In the genomic region with DNA sequence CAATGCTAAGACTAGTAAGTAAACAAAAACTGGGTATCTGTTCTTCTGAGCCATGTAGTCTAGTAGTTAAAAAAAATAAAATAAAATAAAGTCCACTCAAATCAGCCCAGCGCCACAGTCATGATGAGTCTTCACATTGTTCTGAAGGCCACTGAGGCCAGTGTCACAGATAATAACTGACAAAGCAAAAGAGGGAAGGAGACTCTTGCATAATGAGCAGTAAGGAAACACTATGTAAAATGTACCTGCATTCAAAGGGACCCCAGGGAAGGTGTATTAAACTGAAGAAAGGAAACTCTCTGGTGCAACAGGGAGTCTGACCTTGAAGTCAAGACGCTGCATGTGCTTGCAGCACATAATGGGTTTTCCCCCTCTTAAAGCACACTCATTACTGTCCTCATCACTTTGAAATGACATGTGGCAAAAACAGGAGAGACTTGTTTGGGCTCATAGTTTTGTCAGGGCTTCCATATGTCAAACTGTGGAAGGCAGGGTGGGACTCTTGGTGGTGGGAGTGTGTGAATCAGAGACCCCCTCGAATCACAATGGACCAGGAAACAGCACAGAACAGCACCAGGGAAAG, we compare ENCODE assay signal across 22 mouse cellular contexts.
A peak's percentile ranks its signal among the peaks of the same experiment; 100 is the strongest.
DNase-seq lines count a peak whose midpoint lies in the region; ATAC-seq and TF ChIP-seq lines count a peak whose summit lies in the region.
"Had no signal": no experiment of that assay in that cellular context is flagged by ENCODE, and none has a peak within 500 bp of the region (broad histone marks: within the 10 kb centered on the region; RNA-seq: fewer than 3 reads in every experiment).

No protein-coding gene starts in this region.

- H3K36me3 ChIP-seq in heart, embryonic 10.5 days = no peaks in the 10 kb centered on the region
- H3K36me3 ChIP-seq in MEL (ENCODE audit: control insufficient read depth in 1 of 2, insufficient read depth in 2 of 2, low read length in 2 of 2) = no peaks in the 10 kb centered on the region; a peak in 2 of 4 replicates
- no peaks in the 10 kb centered on the region for H3K36me3 ChIP-seq in midbrain, embryonic 11.5 days (ENCODE audit: control insufficient read depth, insufficient read depth, low read length)
- H3K36me3 ChIP-seq: embryonic facial prominence, embryonic 15.5 days; forebrain, embryonic 10.5 days; hindbrain, embryonic 10.5 days had no signal

- H3K9ac ChIP-seq in MEL (ENCODE audit: control insufficient read depth, low read depth, low read length, poor library complexity, severe bottlenecking) = no peak overlapping the region
- H3K9ac ChIP-seq in midbrain, embryonic 11.5 days (ENCODE audit: low read length) = no peak overlapping the region
- H3K9ac ChIP-seq: embryonic facial prominence, embryonic 15.5 days; hindbrain, embryonic 14.5 days had no signal

- TF ChIP-seq CTCF in MEL (IDR thresholded peaks at IDR 0.05 in 2 of 3, conservative IDR thresholded peaks at IDR 0.05 in 1 of 3; ENCODE audit: control insufficient read depth in 1 of 3, insufficient read depth in 1 of 3, low read depth in 2 of 3, low read length in 3 of 3, poor library complexity in 1 of 3, severe bottlenecking in 1 of 3) = no peak
- TF ChIP-seq CTCF in left cerebral cortex, adult 2 months (IDR thresholded peaks at IDR 0.05) = no peak

- TF ChIP-seq EP300 in MEL (IDR thresholded peaks at IDR 0.05; ENCODE audit: low read depth in 1 of 2, low read length in 2 of 2) = no peak

- WGBS in heart, embryonic 10.5 days = 78% methylated on average over 3 of the region's 3 CpGs
- 89% methylated on average over 3 of the region's 3 CpGs for WGBS in midbrain, embryonic 11.5 days

- no peak overlapping the region for H3K4me2 ChIP-seq in midbrain, embryonic 11.5 days
- H3K4me2 ChIP-seq: embryonic facial prominence, embryonic 15.5 days; hindbrain, embryonic 14.5 days had no signal

- DNase-seq in heart, embryonic 10.5 days (ENCODE audit: low spot score) = peak; percentile 62
- no peak for DNase-seq in heart, adult 18-20 months
- peak; percentile 12 for DNase-seq in CD4-positive helper T cell, adult 2 months (ENCODE audit: low read depth, low spot score)
- DNase-seq in MEL (ENCODE audit: low read depth, low spot score) = peak; percentile 17
- no peak for DNase-seq in gastrocnemius, postnatal 25 days
- DNase-seq in left cerebral cortex, adult 2 months (ENCODE audit: extremely low spot score in 1 of 2, low spot score in 2 of 2) = no peak
- DNase-seq in midbrain, embryonic 11.5 days (ENCODE audit: low spot score, missing footprints) = no peak
- DNase-seq: adrenal gland, postnatal 25 days; cerebellum, adult 18-20 months; cerebellum, postnatal 10 days; embryo, embryonic 11 days; gastrocnemius, adult 2 months; gastrocnemius, postnatal 36 days; heart, postnatal 14 days; kidney, adult 2 months had no signal

- intact Hi-C loops in left cerebral cortex, adult 2 months (cut with DNase I) = no loop called here

- ATAC-seq in inflammation-experienced regulatory T-cells, adult 6 months = peak; percentile 70
- ATAC-seq in midbrain, embryonic 11.5 days (ENCODE audit: low FRiP score) = no peak
- ATAC-seq: forebrain, embryonic 14.5 days had no signal

- H3K4me3 ChIP-seq in heart, embryonic 10.5 days = no peak overlapping the region
- no peak overlapping the region for H3K4me3 ChIP-seq in MEL (ENCODE audit: control insufficient read depth in 1 of 2, insufficient read depth in 1 of 2, low read depth in 2 of 2, low read length in 2 of 2)
- no peak overlapping the region for H3K4me3 ChIP-seq in left cerebral cortex, adult 2 months
- H3K4me3 ChIP-seq in midbrain, embryonic 11.5 days (ENCODE audit: low read depth, low read length) = no peak overlapping the region
- H3K4me3 ChIP-seq: embryonic facial prominence, embryonic 15.5 days; erythroblast, embryonic 14.5 days; forebrain, embryonic 10.5 days; gastrocnemius, adult 2 months; hindbrain, embryonic 10.5 days had no signal

- no peak for TF ChIP-seq RAD21 in MEL (IDR thresholded peaks at IDR 0.05; ENCODE audit: low read depth, low read length)

- no peaks in the 10 kb centered on the region for H3K79me2 ChIP-seq in MEL (ENCODE audit: control insufficient read depth, insufficient read depth, low read length, poor library complexity)

- no peak for TF ChIP-seq POLR2A in MEL (IDR thresholded peaks at IDR 0.05; ENCODE audit: control insufficient read depth in 1 of 2, insufficient read depth in 1 of 2, low read depth in 1 of 2, low read length in 2 of 2, poor library complexity in 1 of 2)

- H3K27ac ChIP-seq in heart, embryonic 10.5 days = no peak overlapping the region
- H3K27ac ChIP-seq in MEL (ENCODE audit: control insufficient read depth, low read depth, low read length) = no peak overlapping the region
- no peak overlapping the region for H3K27ac ChIP-seq in left cerebral cortex, adult 2 months
- no peak overlapping the region for H3K27ac ChIP-seq in midbrain, embryonic 11.5 days (ENCODE audit: low read depth, low read length)
- H3K27ac ChIP-seq: embryonic facial prominence, embryonic 15.5 days; hindbrain, embryonic 10.5 days; hindbrain, embryonic 14.5 days had no signal

- no peaks in the 10 kb centered on the region for H3K4me1 ChIP-seq in heart, embryonic 10.5 days
- no peaks in the 10 kb centered on the region for H3K4me1 ChIP-seq in MEL (ENCODE audit: control insufficient read depth in 1 of 2, insufficient read depth in 2 of 2, low read length in 2 of 2)
- 0 out of 2 replicates have a peak, but pooled peaks cover 2% of the 10 kb centered on the region for H3K4me1 ChIP-seq in midbrain, embryonic 11.5 days (ENCODE audit: control insufficient read depth, insufficient read depth, low read length)

- H3K27me3 ChIP-seq in heart, embryonic 10.5 days (ENCODE audit: insufficient read depth, poor library complexity, severe bottlenecking) = no peaks in the 10 kb centered on the region
- H3K27me3 ChIP-seq in MEL (ENCODE audit: control insufficient read depth in 1 of 2, insufficient read depth in 2 of 2, low read length in 2 of 2) = no peaks in the 10 kb centered on the region
- H3K27me3 ChIP-seq in midbrain, embryonic 11.5 days (ENCODE audit: control insufficient read depth, insufficient read depth, low read length) = no peaks in the 10 kb centered on the region
- H3K27me3 ChIP-seq: embryonic facial prominence, embryonic 15.5 days had no signal

- H3K9me3 ChIP-seq in heart, embryonic 10.5 days = no peaks in the 10 kb centered on the region
- no peaks in the 10 kb centered on the region for H3K9me3 ChIP-seq in MEL (replicated peaks; ENCODE audit: insufficient read depth, low read length)
- H3K9me3 ChIP-seq in midbrain, embryonic 11.5 days (ENCODE audit: control insufficient read depth, low read length) = no peaks in the 10 kb centered on the region
- H3K9me3 ChIP-seq: embryonic facial prominence, embryonic 15.5 days; forebrain, embryonic 10.5 days; hindbrain, embryonic 10.5 days had no signal

TF ChIP-seq in MEL, 35 proteins besides CTCF, POLR2A, EP300 and RAD21:
- TF ChIP-seq POLR2AphosphoS5 (IDR thresholded peaks at IDR 0.05; ENCODE audit: borderline replicate concordance, low read depth, low read length) (no peak), ZKSCAN1 (IDR thresholded peaks at IDR 0.05; ENCODE audit: low read depth, low read length) (no peak), GABPA (IDR thresholded peaks at IDR 0.05; ENCODE audit: low read depth, low read length) (no peak), ZC3H11A (IDR thresholded peaks at IDR 0.05; ENCODE audit: low read depth, low read length) (no peak), MAX (IDR thresholded peaks at IDR 0.05; ENCODE audit: low read length) (no peak), POLR2AphosphoS2 (IDR thresholded peaks at IDR 0.05; ENCODE audit: low read length) (peak; percentile 40)

Comparison
In these comparisons a context has a peak if more than half of its experiments do, and no peak if none do; other contexts are left out.
1. DNase-seq: peak in heart, embryonic 10.5 days (single experiment), CD4-positive helper T cell, adult 2 months (single experiment) and MEL (single experiment); none in heart, adult 18-20 months (0 of 2), gastrocnemius, postnatal 25 days (single experiment), left cerebral cortex, adult 2 months (0 of 2) and midbrain, embryonic 11.5 days (single experiment).